Mouse (Mus musculus) embryonic facial prominence, embryonic 11.5 days (tissue): Measurements from ENCODE around the gene Tmem230. TPM values are rescaled to one million over a fixed set of nuclear protein-coding genes. Genes with fewer than 3 reads are reported as not detected.

Experiments used
- ATAC-seq: fragments of 200-750 bp; cut with Nextera tagmentation; replicated peaks from 2 replicates; pipeline ENCODE4 v1.8.0; 2017; ENCODE audit warnings: low read depth; ENCODE audit not compliant: insufficient number of reproducible peaks, low FRiP score, low TSS enrichment
- DNase-seq: peaks from one replicate; pipeline ENCODE4 v3.0.0-alpha.2; 2015; ENCODE audit warnings: low spot score
- H3K27ac ChIP-seq: fragments of 300-500 bp; sonication (generic); replicated peaks from 2 replicates; pipeline ENCODE4 v1.5.1; 2014; ENCODE audit warnings: mild to moderate bottlenecking, low read depth, low read length, control low read depth
- H3K27me3 ChIP-seq: fragments of 300-500 bp; sonication (generic); 2 replicates; pipeline ENCODE4 v1.6.1; 2014; ENCODE audit warnings: mild to moderate bottlenecking, low read length, moderate library complexity, mixed read lengths; ENCODE audit not compliant: control insufficient read depth, insufficient read depth
- H3K36me3 ChIP-seq: fragments of 300-500 bp; sonication (generic); replicated peaks from 2 replicates; pipeline ENCODE4 v1.6.1; 2014; ENCODE audit warnings: low read depth, mild to moderate bottlenecking, low read length, moderate library complexity, mixed read lengths; ENCODE audit not compliant: control insufficient read depth, insufficient read depth
- H3K4me1 ChIP-seq: fragments of 300-500 bp; sonication (generic); 2 replicates; pipeline ENCODE4 v1.6.1; 2014; ENCODE audit warnings: low read length, mixed read lengths; ENCODE audit not compliant: control insufficient read depth, insufficient read depth
- H3K4me2 ChIP-seq: fragments of 300-500 bp; sonication (generic); 2 replicates; pipeline ENCODE4 v1.6.1; 2014; ENCODE audit warnings: low read depth, mild to moderate bottlenecking, control low read depth, low read length, moderate library complexity
- H3K4me3 ChIP-seq: fragments of 300-500 bp; sonication (generic); 2 replicates; pipeline ENCODE4 v1.5.1; 2014; ENCODE audit warnings: low read depth, low read length, control low read depth
- H3K9ac ChIP-seq: fragments of 300-500 bp; sonication (generic); replicated peaks from 2 replicates; pipeline ENCODE4 v1.6.1; 2014; ENCODE audit warnings: mild to moderate bottlenecking, control low read depth, low read length
- H3K9me3 ChIP-seq: fragments of 300-500 bp; sonication (generic); replicated peaks from 2 replicates; pipeline ENCODE4 v1.6.1; 2016; ENCODE audit warnings: mild to moderate bottlenecking, low read length, inconsistent platforms, mixed read lengths; ENCODE audit not compliant: control insufficient read depth
- WGBS: fragments of 180-500 bp; shearing (Covaris S2); extraction: QIAGEN DNeasy Blood & Tissue Kit; methylation state at CpG from one replicate; pipeline ENCODE4 v1.1.7; 2014; 5-methylcytosine and 5-hydroxymethylcytosine counted together
- polyA plus RNA-seq: library from polyadenylated mRNA; unstranded; fragments of >200 nt; fragmentation: Nextera tagmentation; extraction: Ambion mirVana; gene quantifications from 2 replicates; pipeline ENCODE4 v1.2.1, GENCODE M21; 2014

Tmem230 gene
- polyA plus RNA-seq, 1 experiment from 2014 or later, result 51.3 TPM

- Histone ChIP-seq H3K4me2 (no peak overlapping the region), H3K27ac (no peak overlapping the region), H3K9me3 (no peaks in the 10 kb centered on the region), H3K4me3 (no peak overlapping the region), H3K36me3 (no peaks in the 10 kb centered on the region), H3K27me3 (no peaks in the 10 kb centered on the region), H3K9ac (no peak overlapping the region), H3K4me1 (peaks cover 3% of the 10 kb centered on the region; the same call in 1 of the 2 replicates)
- no peak for ATAC-seq
- DNase-seq, result no peak
- 75% methylated on average over 3 of the region's 3 CpGs for WGBS
Observed at GRCm38 (mm10) chr2:132279336-132279882, 31.8 kb upstream of the Tmem230 start.

DNA sequence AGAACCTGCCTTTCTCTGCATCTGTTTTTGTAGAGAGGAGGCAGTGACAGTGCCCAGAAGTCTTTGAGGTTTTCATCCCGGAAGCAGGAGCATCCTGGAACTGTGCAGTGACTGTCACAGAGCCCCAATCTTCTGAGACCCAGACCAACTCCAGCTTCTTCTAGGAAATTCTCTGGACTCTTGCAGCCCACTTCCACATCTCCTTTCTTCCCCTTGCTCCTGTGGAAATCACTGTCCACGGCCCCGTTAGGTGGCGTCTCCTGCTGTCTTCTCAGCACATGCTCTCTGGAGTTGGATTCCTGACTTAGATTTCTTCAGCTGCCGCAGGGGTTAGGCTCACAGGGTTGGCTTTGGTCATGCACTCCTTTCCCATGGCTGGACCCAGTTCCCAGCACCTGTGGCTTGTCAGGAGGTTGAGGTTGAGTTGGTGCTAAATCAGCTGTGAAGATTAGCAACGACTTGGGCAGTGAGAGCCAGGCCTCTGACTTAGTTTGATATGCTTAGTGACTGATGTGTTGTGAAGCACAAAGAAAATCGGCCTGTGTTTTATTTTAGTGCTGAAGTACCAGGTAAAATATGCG lies 30.8 kb upstream of the Tmem230 start:
- Histone ChIP-seq H3K4me1 (peaks cover 3% of the 10 kb centered on the region; the same call in 1 of the 2 replicates), H3K9me3 (no peaks in the 10 kb centered on the region), H3K4me2 (no peak overlapping the region), H3K27ac (no peak overlapping the region), H3K9ac (no peak overlapping the region), H3K4me3 (no peak overlapping the region), H3K36me3 (no peaks in the 10 kb centered on the region), H3K27me3 (no peaks in the 10 kb centered on the region)
- ATAC-seq, result no peak
- no peak for DNase-seq
- WGBS, result 76% methylated on average over 8 of the region's 8 CpGs

DNA sequence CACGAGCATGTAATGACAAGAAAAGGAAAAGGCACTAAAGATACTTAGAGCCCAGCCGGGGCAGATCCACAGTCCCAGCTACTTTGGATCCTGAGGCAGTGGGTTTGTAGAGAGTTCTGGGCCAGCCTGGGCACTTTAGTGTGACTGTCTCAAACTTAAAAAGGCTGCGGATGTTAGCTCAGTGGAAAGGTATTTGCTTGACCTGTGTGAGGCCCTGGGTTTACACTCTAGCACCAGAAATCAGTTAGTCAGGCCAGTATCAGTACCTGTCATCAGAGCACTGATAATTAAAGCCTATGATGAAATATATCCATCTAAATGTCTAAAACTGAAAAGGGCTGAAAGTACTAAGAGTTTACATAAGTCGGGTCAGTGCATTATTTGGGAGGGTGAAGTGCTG lies 28.6 kb upstream of the Tmem230 start:
- Histone ChIP-seq H3K9ac (no peak overlapping the region), H3K4me3 (no peak overlapping the region), H3K36me3 (no peaks in the 10 kb centered on the region), H3K27me3 (no peaks in the 10 kb centered on the region), H3K4me2 (no peak overlapping the region), H3K27ac (no peak overlapping the region), H3K9me3 (no peaks in the 10 kb centered on the region), H3K4me1 (no peaks in the 10 kb centered on the region)
- WGBS, result 82% methylated on average over 4 of the region's 4 CpGs
- no peak for DNase-seq
- no peak for ATAC-seq

DNA sequence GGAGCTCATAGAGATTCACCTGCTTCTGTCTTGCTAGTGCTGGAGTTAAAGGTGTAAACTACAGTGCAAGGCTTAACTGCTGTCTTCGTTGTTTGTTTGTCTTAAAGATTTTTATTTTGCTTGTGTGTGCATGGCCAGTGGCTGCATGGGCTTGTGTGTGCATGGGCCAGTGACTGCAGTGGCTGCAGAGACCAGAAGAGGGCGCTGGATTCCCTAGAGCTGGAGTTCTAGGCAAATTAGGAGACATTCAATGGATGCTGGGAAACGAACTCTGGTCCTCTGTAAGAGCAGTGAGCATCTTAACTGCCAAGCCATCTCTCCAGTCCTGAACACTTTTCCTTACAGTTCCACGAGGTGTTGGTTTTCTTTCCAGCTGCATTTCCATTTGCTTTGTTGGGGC lies 27.9 kb upstream of the Tmem230 start:
- Histone ChIP-seq H3K4me3 (no peak overlapping the region), H3K4me2 (no peak overlapping the region), H3K4me1 (no peaks in the 10 kb centered on the region), H3K9me3 (no peaks in the 10 kb centered on the region), H3K9ac (no peak overlapping the region), H3K27ac (no peak overlapping the region), H3K27me3 (no peaks in the 10 kb centered on the region), H3K36me3 (no peaks in the 10 kb centered on the region)
- ATAC-seq (no peak), DNase-seq (no peak)
- 78% methylated on average over 4 of the region's 4 CpGs for WGBS

DNA sequence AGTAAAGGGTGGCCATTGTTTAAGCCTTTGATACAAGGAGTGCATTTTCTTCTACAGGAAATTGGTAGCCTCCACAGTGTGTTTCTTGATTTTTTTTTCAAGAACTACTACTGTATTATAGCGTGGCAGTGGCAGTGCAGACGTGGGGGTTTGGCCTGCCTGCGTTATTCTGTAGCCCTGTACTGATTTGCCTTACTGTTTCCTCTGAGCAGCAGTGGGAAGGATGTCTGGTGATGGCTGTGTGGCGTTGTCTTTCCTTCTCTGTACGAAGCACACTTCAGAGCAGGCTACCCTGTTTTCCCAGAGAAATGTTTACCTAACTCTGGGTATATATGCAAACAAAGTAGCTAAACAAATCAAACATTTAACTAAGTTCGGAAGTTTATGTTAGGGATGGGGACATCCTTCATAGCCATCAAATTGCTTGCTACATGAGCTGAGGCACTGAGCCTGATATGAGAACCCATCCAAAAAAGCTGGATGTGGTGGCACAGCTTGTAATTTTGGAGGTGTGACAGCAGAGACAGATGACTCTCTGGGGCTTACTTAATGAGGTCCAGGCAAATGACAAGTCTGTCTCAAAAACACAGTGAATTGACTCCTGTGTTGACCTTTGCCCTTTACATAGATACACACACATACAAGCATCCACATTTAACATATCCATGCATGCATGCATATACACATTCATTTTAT lies 25.2 kb upstream of the Tmem230 start:
- Histone ChIP-seq H3K4me1 (no peaks in the 10 kb centered on the region), H3K4me2 (no peak overlapping the region)

DNA sequence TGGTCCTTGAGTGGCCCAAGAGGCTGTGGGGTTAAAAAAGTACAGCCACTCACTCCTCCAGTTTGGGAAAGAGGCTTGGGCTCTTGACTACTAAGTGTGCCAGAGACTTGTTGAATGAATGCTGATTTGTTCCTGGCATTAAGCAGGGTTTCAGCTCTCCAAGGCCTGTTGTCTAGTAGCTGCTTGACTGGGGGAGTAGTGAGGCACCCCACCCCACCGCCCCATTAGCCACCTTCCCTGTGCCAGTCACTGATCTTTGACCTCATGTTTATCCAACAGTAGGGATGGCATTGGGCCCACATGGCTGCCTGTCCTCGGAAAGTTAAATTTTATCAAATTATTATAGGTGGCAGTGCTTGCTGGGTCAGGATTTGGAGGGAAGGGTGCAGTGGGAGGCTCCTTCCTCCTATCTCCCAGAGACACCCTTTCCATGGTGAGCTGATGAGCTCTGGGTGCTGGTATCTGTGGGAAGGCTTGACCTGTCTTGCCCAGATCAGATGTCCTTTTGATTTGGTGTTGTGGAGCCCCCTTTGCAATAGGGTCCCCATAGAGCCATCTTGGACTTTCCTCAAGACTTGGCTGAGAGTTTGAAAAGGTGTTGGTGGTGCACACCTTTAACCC lies 22.8 kb upstream of the Tmem230 start:
- WGBS, result 77% methylated on average over 2 of the region's 2 CpGs
- Histone ChIP-seq H3K4me1 (no peaks in the 10 kb centered on the region), H3K9me3 (no peaks in the 10 kb centered on the region), H3K27me3 (no peaks in the 10 kb centered on the region), H3K9ac (no peak overlapping the region), H3K4me2 (no peak overlapping the region), H3K27ac (no peak overlapping the region), H3K36me3 (no peaks in the 10 kb centered on the region), H3K4me3 (no peak overlapping the region)
- ATAC-seq (no peak; the same call in 1 of the 2 replicates), DNase-seq (no peak)

More for the DNA sequence above, 25.2 kb upstream of the Tmem230 start:
- H3K9me3 ChIP-seq, result no peaks in the 10 kb centered on the region
- H3K27ac ChIP-seq, result no peak overlapping the region
- no peaks in the 10 kb centered on the region for H3K27me3 ChIP-seq
- no peak overlapping the region for H3K4me3 ChIP-seq
- DNase-seq (no peak), ATAC-seq (no peak)
- WGBS, result 56% methylated on average over 6 of the region's 6 CpGs
- H3K36me3 ChIP-seq, result no peaks in the 10 kb centered on the region
- H3K9ac ChIP-seq, result no peak overlapping the region

GRCm38 (mm10) chr2:132269217-132269616 lies 21.6 kb upstream of the Tmem230 start:
- Histone ChIP-seq H3K4me1 (no peaks in the 10 kb centered on the region), H3K36me3 (no peaks in the 10 kb centered on the region), H3K27ac (no peak overlapping the region), H3K9me3 (no peaks in the 10 kb centered on the region), H3K4me3 (no peak overlapping the region), H3K4me2 (no peak overlapping the region), H3K27me3 (no peaks in the 10 kb centered on the region), H3K9ac (no peak overlapping the region)
- 84% methylated on average over 3 of the region's 3 CpGs for WGBS
- DNase-seq (no peak), ATAC-seq (no peak)

DNA sequence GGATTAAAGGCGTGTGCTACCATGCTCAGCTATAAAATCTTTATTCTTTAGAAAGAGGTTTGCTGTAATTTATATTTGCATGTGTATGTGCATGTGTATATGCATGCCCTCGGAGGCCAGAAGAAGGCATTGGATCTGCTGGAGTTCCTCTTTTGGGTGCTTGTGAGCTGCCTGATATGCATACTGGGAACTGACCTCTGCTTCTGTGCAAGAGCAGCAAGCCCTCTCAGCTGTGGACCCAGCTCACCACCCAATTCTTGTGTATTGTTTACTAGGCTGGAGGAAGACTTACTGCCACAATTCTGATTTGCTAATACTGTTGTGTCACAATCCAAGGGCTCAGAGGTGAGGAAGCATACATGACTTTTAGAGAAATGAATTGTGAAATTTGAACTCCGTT lies 18.5 kb upstream of the Tmem230 start:
- 90% methylated on average over 3 of the region's 3 CpGs for WGBS
- Histone ChIP-seq H3K36me3 (no peaks in the 10 kb centered on the region), H3K27me3 (no peaks in the 10 kb centered on the region), H3K27ac (no peak overlapping the region), H3K9ac (no peak overlapping the region), H3K9me3 (no peaks in the 10 kb centered on the region), H3K4me1 (no peaks in the 10 kb centered on the region), H3K4me3 (no peak overlapping the region), H3K4me2 (no peak overlapping the region)
- no peak for ATAC-seq
- DNase-seq, result no peak
